Mouse (Mus musculus) liver, embryonic 13.5 days (tissue): Measurements from ENCODE around the gene Lrrc4c. TPM values are rescaled to one million over a fixed set of nuclear protein-coding genes. Genes with fewer than 3 reads are reported as not detected.

ENCODE experiments used
- ATAC-seq: fragments of 200-750 bp; cut with Nextera tagmentation; 2 replicates; pipeline ENCODE4 v1.8.0; 2017; ENCODE audit warnings: low read depth, mild to moderate bottlenecking, moderate number of reproducible peaks, moderate library complexity
- DNase-seq: peaks from one replicate; pipeline ENCODE4 v3.0.0; 2022
- H3K27ac ChIP-seq: fragments of 300-500 bp; sonication (generic); 2 replicates; pipeline ENCODE4 v1.5.1; 2015; ENCODE audit warnings: moderate library complexity, mild to moderate bottlenecking, inconsistent platforms
- H3K27me3 ChIP-seq: fragments of 300-500 bp; sonication (generic); 2 replicates; pipeline ENCODE4 v1.6.1; 2015; ENCODE audit warnings: mild to moderate bottlenecking, inconsistent platforms
- H3K36me3 ChIP-seq: fragments of 300-500 bp; sonication (generic); 2 replicates; pipeline ENCODE4 v1.6.1; 2015; ENCODE audit warnings: mild to moderate bottlenecking, inconsistent platforms
- H3K4me1 ChIP-seq: fragments of 300-500 bp; sonication (generic); replicated peaks from 2 replicates; pipeline ENCODE4 v1.6.1; 2015; ENCODE audit warnings: inconsistent platforms
- H3K4me2 ChIP-seq: fragments of 300-500 bp; sonication (generic); 2 replicates; pipeline ENCODE4 v1.6.1; 2015; ENCODE audit warnings: inconsistent platforms, mild to moderate bottlenecking, moderate library complexity
- H3K4me3 ChIP-seq: fragments of 300-500 bp; sonication (generic); replicated peaks from 2 replicates; pipeline ENCODE4 v1.5.1; 2015; ENCODE audit warnings: mild to moderate bottlenecking, inconsistent platforms
- H3K9ac ChIP-seq: fragments of 300-500 bp; sonication (generic); 2 replicates; pipeline ENCODE4 v1.6.1; 2015; ENCODE audit warnings: mild to moderate bottlenecking, inconsistent platforms
- H3K9me3 ChIP-seq: fragments of 300-500 bp; sonication (generic); replicated peaks from 2 replicates; pipeline ENCODE4 v1.6.1; 2016; ENCODE audit warnings: inconsistent platforms
- WGBS: fragments of 180-500 bp; shearing (Covaris S2); methylation state at CpG from one replicate; pipeline ENCODE4 v1.1.7; 2015; ENCODE audit not compliant: insufficient replicate concordance; 5-methylcytosine and 5-hydroxymethylcytosine counted together
- polyA plus RNA-seq: library from polyadenylated mRNA; unstranded; fragments of >200 nt; fragmentation: Nextera tagmentation; extraction: Ambion mirVana; gene quantifications from 2 replicates; pipeline ENCODE4 v1.2.1, GENCODE M21; 2015

Gene Lrrc4c
- polyA plus RNA-seq, 1 experiment from 2014 or later = 0.13 TPM

DNA sequence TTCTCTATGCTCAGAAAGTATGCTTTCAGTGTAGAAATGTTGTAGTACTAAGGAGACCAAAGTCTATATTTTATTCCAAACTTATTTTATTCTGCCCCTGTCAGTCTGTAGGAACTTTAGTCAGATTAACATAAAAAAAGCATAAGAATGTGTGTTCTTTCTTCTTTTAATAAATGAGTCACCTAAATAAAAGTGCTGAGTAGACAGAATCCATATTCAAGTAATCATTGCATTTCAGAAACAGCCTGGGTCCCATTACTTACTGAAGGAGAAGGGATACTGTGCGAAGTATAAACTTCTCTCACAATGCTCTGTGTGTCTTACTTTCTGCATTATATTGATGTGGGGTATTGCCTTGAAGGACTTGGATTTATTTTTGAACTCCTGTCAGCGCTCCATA, 255.8 kb downstream of the Lrrc4c start:
- ATAC-seq = no peak
- WGBS = 53% methylated on average over 2 of the region's 2 CpGs
- Histone ChIP-seq H3K27me3 (no peaks in the 10 kb centered on the region), H3K4me2 (no peak overlapping the region), H3K4me1 (no peaks in the 10 kb centered on the region), H3K9me3 (no peaks in the 10 kb centered on the region), H3K36me3 (no peaks in the 10 kb centered on the region), H3K4me3 (no peak overlapping the region), H3K27ac (no peak overlapping the region), H3K9ac (no peak overlapping the region)
- no peak for DNase-seq

- no peaks in the 10 kb centered on the region for H3K27me3 ChIP-seq
- no peaks in the 10 kb centered on the region for H3K9me3 ChIP-seq
- no peak overlapping the region for H3K4me3 ChIP-seq
- H3K27ac ChIP-seq = no peak overlapping the region
- DNase-seq (no peak), ATAC-seq (no peak)
- no peaks in the 10 kb centered on the region for H3K36me3 ChIP-seq
- H3K4me2 ChIP-seq = no peak overlapping the region
- no peaks in the 10 kb centered on the region for H3K4me1 ChIP-seq
- no peak overlapping the region for H3K9ac ChIP-seq
- WGBS = 77% methylated on average over 8 of the region's 8 CpGs
Observed at GRCm38 (mm10) chr2:96577701-96578100, 259.7 kb downstream of the Lrrc4c start.

GRCm38 (mm10) chr2:96580136-96580733, 262.3 kb downstream of the Lrrc4c start:
- H3K9me3 ChIP-seq = no peaks in the 10 kb centered on the region
- H3K4me1 ChIP-seq = no peaks in the 10 kb centered on the region
- H3K9ac ChIP-seq = no peak overlapping the region
- no peaks in the 10 kb centered on the region for H3K36me3 ChIP-seq
- ATAC-seq (no peak), DNase-seq (no peak)
- H3K27ac ChIP-seq = no peak overlapping the region
- H3K4me3 ChIP-seq = no peak overlapping the region
- H3K4me2 ChIP-seq = no peak overlapping the region
- no peaks in the 10 kb centered on the region for H3K27me3 ChIP-seq
- WGBS = 66% methylated on average over 1 of the region's 1 CpGs

DNA sequence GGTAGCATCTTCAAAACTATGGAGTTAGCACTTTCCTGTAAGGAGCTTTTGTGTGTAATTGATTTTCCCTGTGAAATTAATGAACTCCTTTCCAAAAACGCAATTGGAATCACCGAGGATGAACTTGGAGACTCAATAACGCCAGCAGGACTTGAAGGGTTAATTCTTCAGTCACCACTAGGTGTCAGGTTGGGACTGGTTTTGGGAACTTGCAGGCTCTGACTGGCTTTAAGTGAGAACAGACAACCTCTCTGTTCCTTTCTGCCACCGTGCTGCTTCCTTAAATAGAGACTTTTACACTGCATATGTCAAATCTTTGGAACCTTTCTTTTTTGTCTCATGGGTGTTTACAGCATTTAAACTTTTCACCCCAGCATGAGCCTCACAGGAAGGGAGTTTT, 267.7 kb downstream of the Lrrc4c start:
- no peak for DNase-seq
- H3K36me3 ChIP-seq = no peaks in the 10 kb centered on the region
- H3K27me3 ChIP-seq = no peaks in the 10 kb centered on the region
- no peak for ATAC-seq
- no peak overlapping the region for H3K9ac ChIP-seq
- H3K4me2 ChIP-seq = no peak overlapping the region
- no peaks in the 10 kb centered on the region for H3K4me1 ChIP-seq
- H3K27ac ChIP-seq = no peak overlapping the region
- WGBS = 8% methylated on average over 4 of the region's 4 CpGs
- H3K9me3 ChIP-seq = no peaks in the 10 kb centered on the region
- no peak overlapping the region for H3K4me3 ChIP-seq

DNA sequence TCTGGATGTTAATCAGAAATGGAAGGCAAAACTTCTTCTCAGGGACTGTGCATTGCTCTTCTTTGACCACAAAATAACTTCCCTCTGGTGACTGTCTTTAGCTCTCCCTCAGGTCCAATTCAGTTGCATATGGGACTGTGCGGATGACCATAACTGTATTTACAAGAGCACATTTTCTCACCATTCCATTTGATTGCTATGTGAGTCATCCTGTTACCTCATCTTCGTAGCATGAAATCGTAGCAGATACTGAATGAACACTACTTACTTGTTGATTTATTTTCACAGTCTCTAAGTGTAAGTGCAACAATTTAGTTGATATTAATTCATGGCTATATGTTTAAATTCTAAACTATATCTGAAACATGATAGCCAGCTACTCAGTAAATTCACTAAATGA, 286.8 kb downstream of the Lrrc4c start:
- H3K9ac ChIP-seq = no peak overlapping the region
- no peak for ATAC-seq
- no peak overlapping the region for H3K4me3 ChIP-seq
- no peaks in the 10 kb centered on the region for H3K36me3 ChIP-seq
- no peak overlapping the region for H3K27ac ChIP-seq
- 72% methylated on average over 3 of the region's 3 CpGs for WGBS
- H3K4me1 ChIP-seq = no peaks in the 10 kb centered on the region
- no peaks in the 10 kb centered on the region for H3K27me3 ChIP-seq
- DNase-seq = no peak
- no peaks in the 10 kb centered on the region for H3K9me3 ChIP-seq
- H3K4me2 ChIP-seq = no peak overlapping the region

GRCm38 (mm10) chr2:96614121-96614520, 296.2 kb downstream of the Lrrc4c start:
- no peak overlapping the region for H3K9ac ChIP-seq
- no peak overlapping the region for H3K4me3 ChIP-seq
- ATAC-seq (no peak), DNase-seq (no peak)
- H3K9me3 ChIP-seq = no peaks in the 10 kb centered on the region
- H3K27ac ChIP-seq = no peak overlapping the region
- H3K36me3 ChIP-seq = no peaks in the 10 kb centered on the region
- no peaks in the 10 kb centered on the region for H3K27me3 ChIP-seq
- no peak overlapping the region for H3K4me2 ChIP-seq
- WGBS = 50% methylated on average over 1 of the region's 1 CpGs
- H3K4me1 ChIP-seq = no peaks in the 10 kb centered on the region

DNA sequence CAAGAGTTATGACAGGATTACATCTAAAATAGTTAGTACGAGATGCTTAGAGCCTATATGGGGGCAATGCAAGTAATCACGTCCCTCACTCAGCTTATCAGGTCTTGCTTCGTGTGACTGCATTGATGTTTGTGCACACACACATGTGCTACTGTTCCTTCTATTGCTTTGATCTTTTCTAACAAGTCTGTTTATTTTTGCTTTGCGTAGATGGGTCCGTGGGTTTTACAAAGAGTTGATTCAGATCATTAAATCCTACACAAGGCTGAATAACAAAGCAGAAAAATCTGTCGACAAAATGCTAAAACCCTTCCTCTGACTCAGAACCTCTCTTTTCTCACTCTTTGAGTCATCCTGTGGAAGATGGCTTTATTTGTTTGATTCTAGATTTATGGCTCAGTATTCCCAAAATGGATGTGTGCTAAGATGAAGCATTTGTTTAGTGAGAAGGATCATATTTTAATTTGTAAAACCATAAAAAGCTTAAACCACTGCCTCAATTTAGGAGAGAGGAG, 300.8 kb downstream of the Lrrc4c start:
- no peak for DNase-seq
- Histone ChIP-seq H3K4me2 (no peak overlapping the region), H3K27me3 (no peaks in the 10 kb centered on the region), H3K36me3 (no peaks in the 10 kb centered on the region), H3K4me3 (no peak overlapping the region), H3K27ac (no peak overlapping the region), H3K9me3 (no peaks in the 10 kb centered on the region), H3K4me1 (no peaks in the 10 kb centered on the region), H3K9ac (no peak overlapping the region)
- WGBS = 63% methylated on average over 6 of the region's 6 CpGs
- ATAC-seq = no peak

- Histone ChIP-seq H3K27ac (no peak overlapping the region), H3K9me3 (no peaks in the 10 kb centered on the region), H3K4me3 (no peak overlapping the region), H3K36me3 (no peaks in the 10 kb centered on the region), H3K9ac (no peak overlapping the region), H3K27me3 (no peaks in the 10 kb centered on the region), H3K4me1 (no peaks in the 10 kb centered on the region), H3K4me2 (no peak overlapping the region)
- WGBS = 77% methylated on average over 4 of the region's 4 CpGs
- ATAC-seq (no peak), DNase-seq (no peak)
Observed at GRCm38 (mm10) chr2:96667113-96667512, 349.1 kb downstream of the Lrrc4c start.

- H3K27me3 ChIP-seq = no peaks in the 10 kb centered on the region
- no peak overlapping the region for H3K4me3 ChIP-seq
- no peak overlapping the region for H3K9ac ChIP-seq
- H3K4me1 ChIP-seq = no peaks in the 10 kb centered on the region
- no peaks in the 10 kb centered on the region for H3K36me3 ChIP-seq
- no peak overlapping the region for H3K27ac ChIP-seq
- no peak for ATAC-seq
- DNase-seq = no peak
- H3K9me3 ChIP-seq = 0 out of 2 replicates have a peak, but pooled peaks cover 5% of the 10 kb centered on the region
- 70% methylated on average over 4 of the region's 4 CpGs for WGBS
- H3K4me2 ChIP-seq = no peak overlapping the region
Observed at GRCm38 (mm10) chr2:96681806-96682205, 363.8 kb downstream of the Lrrc4c start.

DNA sequence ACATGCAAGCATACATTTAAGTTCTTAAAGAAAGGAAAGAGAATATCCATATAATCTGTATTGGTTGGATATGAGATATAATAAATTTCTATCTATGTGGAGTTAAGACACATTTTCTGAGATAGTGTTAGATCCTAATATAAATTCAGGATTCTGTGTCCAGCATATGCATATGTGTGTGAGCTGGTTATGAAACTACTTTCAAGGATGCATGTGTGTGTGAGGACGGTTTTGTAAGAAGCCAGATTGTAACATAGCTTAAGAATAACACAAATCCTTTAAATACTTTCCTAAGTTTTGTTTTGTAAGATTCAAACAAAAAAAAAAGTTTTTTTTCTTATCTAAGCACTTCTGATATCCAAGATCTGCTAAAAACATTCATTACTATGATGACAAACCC, 367.4 kb downstream of the Lrrc4c start:
- no peak overlapping the region for H3K27ac ChIP-seq
- H3K4me3 ChIP-seq = no peak overlapping the region
- no peaks in the 10 kb centered on the region for H3K9me3 ChIP-seq
- DNase-seq (no peak), ATAC-seq (no peak)
- H3K9ac ChIP-seq = no peak overlapping the region
- H3K36me3 ChIP-seq = no peaks in the 10 kb centered on the region
- H3K4me1 ChIP-seq = no peaks in the 10 kb centered on the region
- H3K4me2 ChIP-seq = no peak overlapping the region
- 36% methylated on average over 1 of the region's 1 CpGs for WGBS
- no peaks in the 10 kb centered on the region for H3K27me3 ChIP-seq

DNA sequence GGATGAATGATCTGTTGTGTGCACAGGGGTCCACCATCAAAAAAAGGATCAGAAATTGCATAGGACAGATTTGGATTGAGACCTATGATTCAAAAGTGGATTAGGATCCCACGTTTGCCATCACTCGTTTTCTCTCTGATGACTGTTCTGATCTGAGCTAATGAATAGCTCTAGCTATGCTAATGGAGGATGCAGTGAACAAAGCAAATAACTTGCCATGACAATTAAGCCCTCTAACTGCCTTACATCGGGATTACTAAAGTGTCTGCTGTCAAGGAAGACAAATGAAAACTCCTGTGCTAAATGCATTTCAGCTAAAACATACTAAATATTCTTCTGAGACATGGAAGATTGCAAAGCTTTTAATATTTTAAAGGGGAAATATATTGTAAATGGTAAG, 387.0 kb downstream of the Lrrc4c start:
- no peak overlapping the region for H3K4me2 ChIP-seq
- no peaks in the 10 kb centered on the region for H3K27me3 ChIP-seq
- no peaks in the 10 kb centered on the region for H3K9me3 ChIP-seq
- DNase-seq (no peak), ATAC-seq (no peak)
- no peak overlapping the region for H3K4me3 ChIP-seq
- no peaks in the 10 kb centered on the region for H3K36me3 ChIP-seq
- H3K9ac ChIP-seq = no peak overlapping the region
- H3K4me1 ChIP-seq = no peaks in the 10 kb centered on the region
- WGBS = 35% methylated on average over 3 of the region's 3 CpGs
- H3K27ac ChIP-seq = no peak overlapping the region

DNA sequence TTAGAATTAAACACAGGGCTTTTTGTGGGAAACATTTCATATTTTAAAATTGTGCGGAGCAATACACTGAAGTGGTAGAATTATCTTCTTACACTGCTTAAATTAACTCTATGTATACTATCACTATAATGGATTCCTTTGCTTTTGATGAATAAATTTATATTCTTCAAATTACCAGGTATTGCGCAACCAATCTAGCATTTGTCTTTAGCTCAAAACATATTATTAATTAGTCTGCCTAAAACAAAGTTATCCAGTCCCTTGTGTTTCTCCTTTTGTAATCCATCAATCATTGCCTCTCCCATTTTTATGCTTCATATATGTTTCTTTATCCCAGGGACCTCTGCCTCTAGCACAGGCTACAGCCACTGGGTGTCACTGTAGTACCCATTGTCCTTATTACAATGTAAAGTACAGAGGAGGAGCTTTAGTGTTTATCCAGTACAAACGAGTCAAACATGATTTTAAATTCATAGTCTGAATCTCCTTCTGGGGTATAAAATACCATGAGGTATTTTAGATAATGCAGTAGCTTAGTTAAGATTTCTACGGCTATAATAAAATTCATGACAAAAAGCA, 389.9 kb downstream of the Lrrc4c start:
- Histone ChIP-seq H3K27ac (no peak overlapping the region), H3K4me1 (no peaks in the 10 kb centered on the region), H3K27me3 (no peaks in the 10 kb centered on the region), H3K4me3 (no peak overlapping the region), H3K9ac (no peak overlapping the region), H3K4me2 (no peak overlapping the region), H3K9me3 (no peaks in the 10 kb centered on the region), H3K36me3 (no peaks in the 10 kb centered on the region)
- no peak for ATAC-seq
- no peak for DNase-seq
- WGBS = 60% methylated on average over 4 of the region's 4 CpGs
